Mouse (Mus musculus): ENCODE results near the gene Ppp2r5c.

Ppp2r5c gene

GRCm38 (mm10) chr12:110446290-110447170 is at the start of gene Ppp2r5c:
Gene Ppp2r5c, plus strand, starts transcription at chr12:110447120.
- in situ Hi-C loops (cut with MboI, MseI): loop anchor here (5.0 to 10.0 kb wide), 3 partner anchors 36 to 1518 kb away; partner anchors contain the start of gene Atp5mpl

GRCm38 (mm10) chr12:110398351-110398750 is 48.6 kb upstream of the Ppp2r5c start:
- in situ Hi-C loops (cut with MboI, MseI): no loop called here

GRCm38 (mm10) chr12:110399161-110399560 is 47.8 kb upstream of the Ppp2r5c start:
- in situ Hi-C loops (cut with MboI, MseI): no loop called here

GRCm38 (mm10) chr12:110400936-110401335 is 46.0 kb upstream of the Ppp2r5c start:
- in situ Hi-C loops (cut with MboI, MseI): no loop called here

- in situ Hi-C loops (cut with MboI, MseI): no loop called here
Measured at GRCm38 (mm10) chr12:110401871-110402270, 45.0 kb upstream of the Ppp2r5c start.

GRCm38 (mm10) chr12:110416244-110416643 is 30.7 kb upstream of the Ppp2r5c start:
- in situ Hi-C loops (cut with MboI, MseI): no loop called here

GRCm38 (mm10) chr12:110417023-110417986 is 29.6 kb upstream of the Ppp2r5c start:
- in situ Hi-C loops (cut with MboI, MseI): no loop called here

GRCm38 (mm10) chr12:110417987-110418734 is 28.8 kb upstream of the Ppp2r5c start:
- in situ Hi-C loops (cut with MboI, MseI): no loop called here

- in situ Hi-C loops (cut with MboI, MseI): no loop called here
Measured at GRCm38 (mm10) chr12:110418735-110419350, 28.1 kb upstream of the Ppp2r5c start.

GRCm38 (mm10) chr12:110419879-110420278 is 27.0 kb upstream of the Ppp2r5c start:
- in situ Hi-C loops (cut with MboI, MseI): loop anchor here (10.0 kb wide), 1 partner anchor 245 kb away; no protein-coding TSS in a partner anchor

- in situ Hi-C loops (cut with MboI, MseI): loop anchor here (10.0 kb wide), 1 partner anchor 243 kb away; no protein-coding TSS in a partner anchor
Measured at GRCm38 (mm10) chr12:110421361-110421760, 25.6 kb upstream of the Ppp2r5c start.

GRCm38 (mm10) chr12:110424008-110424704 is 22.8 kb upstream of the Ppp2r5c start:
- in situ Hi-C loops (cut with MboI, MseI): loop anchor here (10.0 kb wide), 1 partner anchor 241 kb away; no protein-coding TSS in a partner anchor

GRCm38 (mm10) chr12:110426417-110427010 is 20.4 kb upstream of the Ppp2r5c start:
- in situ Hi-C loops (cut with MboI, MseI): loop anchor here (10.0 kb wide), 1 partner anchor 238 kb away; no protein-coding TSS in a partner anchor

GRCm38 (mm10) chr12:110429340-110429973 is 17.5 kb upstream of the Ppp2r5c start:
- in situ Hi-C loops (cut with MboI, MseI): loop anchor here (10.0 kb wide), 1 partner anchor 235 kb away; no protein-coding TSS in a partner anchor

GRCm38 (mm10) chr12:110429990-110430389 is 16.9 kb upstream of the Ppp2r5c start:
- in situ Hi-C loops (cut with MboI, MseI): loop anchor here (10.0 kb wide), 1 partner anchor 235 kb away; no protein-coding TSS in a partner anchor

GRCm38 (mm10) chr12:110431805-110432204 is 15.1 kb upstream of the Ppp2r5c start:
- in situ Hi-C loops (cut with MboI, MseI): no loop called here

- in situ Hi-C loops (cut with MboI, MseI): no loop called here
Measured at GRCm38 (mm10) chr12:110436638-110437366, 10.1 kb upstream of the Ppp2r5c start.

- in situ Hi-C loops (cut with MboI, MseI): no loop called here
Measured at GRCm38 (mm10) chr12:110437367-110437703, 9.6 kb upstream of the Ppp2r5c start.
